Mouse (Mus musculus) CD4-positive naive resting alpha-beta T cell, adult 76 days (primary cell): Measurements from ENCODE around the gene Ccna2. TPM values are rescaled to one million over a fixed set of nuclear protein-coding genes. Genes with fewer than 3 reads are reported as not detected.

Experiments
- total RNA-seq: library from RNA; stranded (reverse); gene quantifications from one replicate; pipeline ENCODE4 v1.2.4, GENCODE M21; 2023

Gene Ccna2
- 2.0 TPM for total RNA-seq

GRCm38 (mm10) chr3:36571827-36572378 is at the start of gene Ccna2:
Ccna2 (minus strand) TSS chr3:36572150.

GRCm38 (mm10) chr3:36613202-36613907 is 41.4 kb upstream of the Ccna2 start, which contains the start of gene Bbs7:
Bbs7 (minus strand) TSS chr3:36613477.

GRCm38 (mm10) chr3:36552406-36553047 is 19.4 kb downstream of the Ccna2 start, which contains the start of gene Exosc9:
Exosc9 (plus strand) TSS chr3:36552606.

GRCm38 (mm10) chr3:36521073-36522060 is 50.6 kb downstream of the Ccna2 start, which contains the start of gene Gm11549:
Gm11549 (minus strand) TSS chr3:36521813.

Other genes with a start within 250 kb of the Ccna2 start
- gene Anxa5, start 96.3 kb downstream of the Ccna2 start, total RNA-seq: 61.3 TPM
- 1.3 TPM for gene 1810062G17Rik, start 96.2 kb downstream of the Ccna2 start, total RNA-seq
- not detected for gene Gm11549, start 50.3 kb downstream of the Ccna2 start, total RNA-seq
- gene Exosc9, start 19.5 kb downstream of the Ccna2 start, total RNA-seq: 33.9 TPM
- gene Bbs7, start 41.3 kb upstream of the Ccna2 start, total RNA-seq: 0.97 TPM
- not detected for gene Trpc3, start 118.0 kb upstream of the Ccna2 start, total RNA-seq